Mouse (Mus musculus) spleen, adult 18-20 months (tissue): ENCODE measurements around the gene Cysrt1.

ENCODE experiments used
- DNase-seq, 2 experiments: peaks; one replicate each; pipeline ENCODE4 v3.0.0; 2022; ENCODE audit warnings: mixed read lengths in 2 of 2

Cysrt1 gene

DNA sequence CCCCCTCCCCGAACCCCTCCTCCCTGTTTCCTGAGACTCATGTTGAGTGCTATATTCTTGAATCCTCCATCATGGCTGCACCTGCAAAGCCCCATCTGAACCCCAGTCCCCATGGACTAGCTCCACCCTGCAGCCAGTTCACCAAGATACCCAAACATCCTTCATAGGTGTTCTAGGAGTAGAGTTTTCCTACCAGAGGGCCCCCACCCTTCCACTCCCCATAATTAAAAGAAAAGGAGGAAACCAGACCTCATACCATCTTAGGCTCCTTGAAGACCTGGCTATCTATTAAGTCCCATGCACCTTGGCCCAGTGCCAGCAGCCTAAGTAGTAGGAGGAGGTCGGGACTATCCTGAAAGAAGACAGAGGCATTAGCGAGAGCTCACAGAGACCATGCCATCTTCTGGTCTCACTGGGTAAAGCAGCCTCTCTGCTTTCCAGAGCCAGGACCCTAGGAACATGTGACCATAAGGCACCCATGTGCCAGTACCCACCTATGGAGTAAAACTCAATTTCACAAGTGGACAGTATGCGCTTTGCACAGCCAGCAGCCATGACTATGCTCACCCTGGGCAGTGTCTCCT, 38.5 kb downstream of the Cysrt1 start:
- no peak for DNase-seq

DNA sequence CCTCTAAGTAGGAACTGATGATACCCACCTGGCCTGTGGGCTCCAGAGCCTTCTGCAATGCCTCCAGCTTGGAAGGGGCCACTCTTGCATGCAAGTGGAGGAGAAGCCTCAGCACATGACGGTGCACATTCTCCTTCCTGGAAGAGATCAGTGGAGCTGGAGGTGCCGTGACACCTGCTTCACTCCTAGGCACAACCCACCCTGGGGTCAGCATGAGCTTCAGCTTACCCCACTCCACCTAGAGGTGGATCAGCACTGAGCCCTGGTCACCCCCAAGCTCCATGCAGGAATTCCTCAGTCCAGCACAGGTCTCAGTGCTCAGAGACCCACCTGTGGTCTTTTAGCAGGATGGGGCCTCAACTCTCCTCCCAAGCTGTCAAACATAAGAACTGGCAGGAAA, 41.6 kb downstream of the Cysrt1 start:
- DNase-seq, result no peak

DNA sequence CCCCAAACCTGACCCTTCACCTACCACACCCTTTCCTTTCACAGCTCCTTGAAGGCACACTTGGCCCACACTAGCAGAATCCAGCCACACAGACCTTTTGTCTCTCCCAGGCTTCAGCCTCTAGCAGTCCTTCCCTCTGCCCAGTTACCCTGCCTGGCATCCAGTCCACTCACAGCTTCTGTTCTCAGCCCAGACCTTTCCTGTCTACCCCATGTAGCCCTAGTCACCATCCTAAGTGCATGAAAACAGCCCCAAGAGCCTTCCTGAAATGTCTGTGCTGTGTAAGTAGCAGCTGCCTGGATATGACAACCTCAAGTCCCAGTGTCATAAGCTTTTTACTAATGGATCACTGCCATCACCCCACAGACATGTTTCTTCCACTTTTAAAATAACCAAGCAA, 44.3 kb downstream of the Cysrt1 start:
- DNase-seq, result no peak

DNA sequence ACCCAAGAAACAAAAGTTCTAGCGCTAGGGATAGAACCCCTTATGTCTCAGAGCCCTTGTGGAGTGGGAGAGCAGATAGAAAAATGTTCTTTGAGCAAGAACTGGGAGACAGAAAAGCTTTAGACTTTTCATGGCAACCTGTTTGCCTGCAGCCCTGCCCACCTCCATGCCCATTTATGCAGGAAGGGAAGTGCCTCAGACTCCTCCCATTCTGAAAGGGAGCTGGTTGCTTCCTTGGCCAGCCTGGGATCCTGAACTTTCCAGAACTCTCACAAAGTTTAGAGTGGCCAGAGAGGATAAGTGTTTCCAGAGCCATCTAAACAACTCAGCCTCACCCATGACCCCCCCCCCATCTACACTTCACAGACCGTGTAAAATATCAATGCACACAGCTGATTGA, 45.1 kb downstream of the Cysrt1 start:
- peak in 1 of 2 experiments; percentile 21 for DNase-seq

DNA sequence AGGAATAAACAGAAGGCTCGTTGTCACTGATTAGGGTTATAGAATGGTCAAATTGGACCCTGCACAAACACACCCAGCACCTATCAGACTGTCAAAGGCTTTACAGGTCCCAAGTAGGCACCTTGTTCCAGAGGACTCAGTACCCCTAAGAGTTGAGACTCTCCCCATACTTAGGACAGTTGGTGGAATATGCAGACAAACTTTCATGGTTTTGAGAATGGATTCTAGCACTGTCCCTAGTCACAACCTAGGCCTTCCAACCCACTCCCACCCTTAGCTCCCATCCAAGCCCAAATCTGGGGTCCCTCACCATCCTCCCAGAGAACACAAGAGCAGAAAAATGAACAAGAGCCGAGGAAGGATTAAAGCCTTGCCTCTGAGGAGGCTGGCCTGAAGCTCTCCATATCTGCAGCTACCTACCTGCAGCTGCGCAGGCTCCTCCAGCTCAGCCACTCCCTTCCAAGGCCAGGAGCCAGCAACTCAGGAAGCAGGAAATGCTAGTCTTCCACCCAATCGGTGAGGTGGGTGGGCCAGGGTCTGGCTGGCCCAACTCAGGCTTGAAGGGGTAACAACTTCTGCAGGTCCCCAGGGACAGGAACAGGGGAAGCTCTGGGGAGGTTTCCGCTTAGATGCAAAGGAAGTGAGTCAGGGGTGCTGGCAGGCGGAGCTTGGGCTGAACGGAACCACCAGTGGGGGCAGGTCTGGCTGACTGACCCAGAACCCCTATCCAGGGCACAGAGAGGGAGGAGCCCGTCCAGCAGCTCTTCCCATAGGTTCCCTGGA, 45.9 kb downstream of the Cysrt1 start, which contains the start of gene Tor4a:
Gene Tor4a (minus strand): TSS at position 715 of the 783 bp plus-strand sequence.
- peak; percentile 78 to 89 for DNase-seq

DNA sequence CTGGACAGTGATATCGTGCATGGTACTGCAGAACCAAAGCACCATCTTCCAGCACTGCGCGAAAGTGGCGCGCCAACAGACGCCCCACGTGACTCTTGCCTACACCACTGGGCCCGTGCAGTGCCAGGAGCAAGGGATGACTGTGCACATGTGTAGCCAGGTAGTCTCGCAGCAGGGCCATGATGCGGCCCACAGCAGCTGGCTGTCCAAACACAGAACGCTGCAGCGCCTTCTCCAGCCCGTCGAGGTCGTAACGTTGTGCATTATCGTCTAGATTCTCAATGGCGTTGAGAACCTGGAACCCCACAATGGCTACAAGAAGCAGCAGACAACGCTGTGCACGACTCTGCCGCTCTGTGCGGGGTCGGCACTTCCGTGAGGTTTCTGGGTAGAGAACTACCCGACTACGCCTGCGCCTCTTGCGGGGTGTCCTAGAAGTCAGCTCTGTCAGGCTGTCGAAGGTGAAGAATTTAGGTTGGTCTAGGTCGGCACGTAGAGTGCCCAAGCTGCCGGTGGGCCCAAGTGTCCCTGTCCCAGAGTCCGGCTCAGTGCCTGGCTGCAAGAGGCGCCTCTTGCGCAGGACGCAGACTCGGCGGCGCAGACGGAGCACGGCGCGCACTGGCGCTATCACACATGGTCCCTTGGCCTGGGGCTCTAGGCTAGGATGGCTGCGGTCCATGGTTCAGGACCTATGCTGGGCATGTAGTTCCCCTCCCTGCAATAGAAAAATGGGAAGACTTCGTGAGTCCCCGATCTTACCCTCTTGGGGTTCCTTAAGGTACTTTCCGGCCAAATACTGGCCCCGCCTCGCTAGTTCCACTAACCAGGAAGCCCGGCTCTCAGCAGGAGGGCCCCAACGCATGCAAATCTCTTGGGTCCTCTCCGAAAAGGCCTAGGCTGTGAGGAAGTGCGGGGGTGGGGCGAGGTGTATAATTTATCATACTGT, 46.8 kb downstream of the Cysrt1 start:
- peak; percentile 86 to 89 for DNase-seq

DNA sequence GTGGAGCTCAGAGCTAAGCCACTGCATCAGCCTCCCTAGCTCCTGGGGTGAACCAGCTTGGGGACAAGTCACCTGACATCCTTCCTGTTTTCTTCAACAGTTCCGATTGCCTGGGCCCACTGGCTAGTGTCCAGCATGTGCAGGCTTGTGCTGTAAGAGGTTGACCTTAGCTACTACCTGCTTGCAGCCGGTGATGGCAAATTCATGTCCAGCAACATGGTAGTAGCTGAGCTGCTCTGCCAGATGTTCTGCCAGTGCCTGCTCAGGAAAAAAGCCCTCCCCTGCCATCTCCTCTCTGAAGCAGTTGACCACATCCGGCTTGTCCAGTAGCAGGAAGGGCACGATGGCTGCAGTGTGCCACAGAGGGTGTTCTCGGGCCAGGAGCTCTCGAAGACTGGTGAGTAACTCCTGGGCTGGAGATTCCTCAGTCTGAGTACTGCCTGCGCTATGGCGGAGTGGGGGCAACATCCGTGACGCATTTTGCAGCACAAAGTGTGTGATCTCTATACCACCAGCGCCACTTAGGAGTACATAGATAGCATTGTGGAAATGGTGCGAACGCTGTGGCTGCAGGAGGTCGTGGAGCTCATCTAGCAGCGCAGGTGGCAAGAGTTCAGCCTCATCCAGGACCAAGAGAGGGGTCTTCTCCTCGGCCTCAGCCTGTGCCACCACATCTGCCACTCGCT, 47.6 kb downstream of the Cysrt1 start:
- DNase-seq, result peak; percentile 43 to 50

DNA sequence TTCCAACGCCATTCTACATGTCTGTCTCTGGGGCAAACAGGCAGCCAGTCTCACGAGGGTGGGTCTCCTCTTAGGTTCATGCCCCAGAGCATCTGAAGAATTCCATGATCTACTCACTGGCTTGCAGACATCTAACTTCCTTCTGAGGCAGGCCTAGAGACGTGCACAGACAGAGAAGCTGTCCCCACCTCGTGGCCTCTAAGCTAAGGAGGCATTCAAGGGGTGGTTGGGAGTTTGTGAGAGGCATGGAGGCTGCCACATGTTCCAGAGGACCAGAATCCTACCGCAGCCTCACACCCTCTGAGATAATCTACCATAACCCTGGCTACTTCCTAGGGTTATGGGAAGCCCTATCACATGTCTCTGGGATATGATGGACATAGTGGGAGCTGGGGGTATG, 48.2 kb downstream of the Cysrt1 start:
- peak in 1 of 2 experiments; percentile 13 for DNase-seq

DNA sequence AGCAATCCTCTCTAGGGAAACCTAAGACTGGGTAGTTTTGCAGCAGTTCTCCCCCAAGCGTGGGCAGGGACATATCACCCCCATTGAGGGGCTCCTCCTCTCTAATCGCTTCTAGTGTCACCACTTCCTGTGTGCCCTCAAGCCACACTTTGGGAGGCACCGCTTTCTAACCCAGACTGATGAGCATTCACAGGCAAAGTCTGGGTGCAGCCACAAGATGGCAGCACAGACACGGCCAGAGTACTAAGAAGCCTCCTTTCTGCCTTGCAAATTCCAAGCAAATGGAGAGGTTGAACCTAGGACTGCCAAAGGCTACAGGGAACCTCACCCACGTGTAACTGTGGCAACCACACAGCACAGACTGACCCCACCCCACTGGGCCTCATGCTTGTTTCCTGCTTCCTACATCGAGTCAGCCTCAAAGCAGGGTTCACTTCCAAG, 48.9 kb downstream of the Cysrt1 start:
- peak; percentile 67 to 78 for DNase-seq
